Mouse (Mus musculus) small intestine, adult 2 months (tissue): Measurements from ENCODE around the gene Scgb2a2.
"Not testable (repeated sequence)": the region's sequence is repeated elsewhere in the genome, so short reads cannot be mapped to it uniquely, and the experiment has no call there.

ENCODE experiments used
- CTCF ChIP-seq: fragments of 200-500 bp; IDR thresholded peaks from 2 replicates; pipeline ENCODE4 v1.5.1; 2012; ENCODE audit warnings: low read depth, mild to moderate bottlenecking, control low read depth, inconsistent platforms, low read length, moderate library complexity, mixed read lengths; ENCODE audit not compliant: insufficient replicate concordance, insufficient read length; ENCODE audit errors: extremely low read depth
- POLR2A ChIP-seq: fragments of 200-500 bp; IDR thresholded peaks from 2 replicates; pipeline ENCODE4 v1.6.1; 2012; ENCODE audit warnings: low read depth, mild to moderate bottlenecking, control low read depth, inconsistent platforms, low read length, moderate library complexity

DNA sequence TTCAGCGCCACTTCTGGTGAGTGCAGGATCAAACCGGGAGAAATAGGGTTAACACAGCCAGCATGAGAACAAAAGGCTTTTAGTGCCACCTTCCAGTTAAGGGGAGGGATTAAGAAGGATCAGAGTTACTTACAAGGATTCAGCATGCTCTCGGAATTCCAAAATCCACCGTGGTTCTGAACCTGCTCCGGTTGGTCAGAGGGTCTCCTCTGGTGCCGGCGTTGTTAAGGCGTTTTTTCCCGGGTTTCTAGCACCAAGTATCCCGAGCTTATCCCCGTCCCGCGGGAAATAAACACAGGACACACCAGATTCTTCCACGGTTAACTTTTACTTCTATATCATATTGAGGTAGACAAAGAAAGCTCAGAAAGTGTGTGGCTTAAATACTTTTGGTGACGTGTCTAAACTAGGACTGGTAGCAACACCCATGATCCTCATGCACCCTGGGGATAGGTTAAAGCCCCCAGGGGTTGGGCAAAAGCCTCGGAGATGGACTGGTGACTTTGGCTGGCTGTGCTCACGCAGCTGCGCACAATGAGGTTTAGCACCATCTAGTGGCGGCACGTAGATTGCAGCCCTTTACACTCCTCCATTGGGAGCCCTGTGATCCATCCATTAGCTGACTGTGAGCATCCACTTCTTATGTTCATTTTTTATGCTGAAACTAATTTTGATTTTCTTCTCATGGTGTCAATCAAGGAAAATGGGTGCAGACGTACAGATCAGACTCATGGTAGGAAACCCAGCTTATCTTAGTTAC lies 10.6 kb upstream of the Scgb2a2 start:
- not testable (repeated sequence) for TF ChIP-seq POLR2A, CTCF
